Mouse (Mus musculus) B cell, adult 62 days (primary cell): ENCODE measurements around the gene Mllt1. TPM values are rescaled to one million over a fixed set of nuclear protein-coding genes. Genes with fewer than 3 reads are reported as not detected.

Source experiments
- total RNA-seq: library from RNA; stranded (reverse); gene quantifications from 4 replicates; pipeline ENCODE4 v1.2.4, GENCODE M21; 2023

Gene Mllt1
- total RNA-seq = 35.6 to 40.7 TPM (median 38.2 TPM) in 4 replicates

GRCm38 (mm10) chr17:56935363-56936131 is at the start of gene Mllt1:
Gene Mllt1 (minus strand): TSS chr17:56935415.

GRCm38 (mm10) chr17:56982013-56982412 is 46.8 kb upstream of the Mllt1 start, which contains the start of gene Acer1:
Gene Acer1 (minus strand): TSS chr17:56982126.

GRCm38 (mm10) chr17:56874936-56875651 is 60.1 kb downstream of the Mllt1 start, which contains the start of gene 1700061G19Rik:
Gene 1700061G19Rik (plus strand): TSS chr17:56875477.

GRCm38 (mm10) chr17:56874237-56874636 is 61.0 kb downstream of the Mllt1 start, which contains the start of gene Acsbg2:
Gene Acsbg2 (minus strand): TSS chr17:56874447.

Other genes starting within 250 kb of the Mllt1 start
- gene Ndufa11, start 217.6 kb downstream of the Mllt1 start, total RNA-seq = 41.0 to 65.0 TPM (median 54.5 TPM) in 4 replicates
- 12.0 to 16.4 TPM (median 13.5 TPM) in 4 replicates for gene Vmac, start 217.4 kb downstream of the Mllt1 start, total RNA-seq
- not detected in 4 replicates for gene Nrtn, start 177.9 kb downstream of the Mllt1 start, total RNA-seq
- gene Dus3l, start 170.7 kb downstream of the Mllt1 start, total RNA-seq = 73.7 to 85.2 TPM (median 78.0 TPM) in 4 replicates
- 1.0 to 1.9 TPM (median 1.1 TPM) in 4 replicates for gene Prr22, start 165.2 kb downstream of the Mllt1 start, total RNA-seq
- 10.1 to 14.5 TPM (median 11.7 TPM) in 4 replicates for gene Rfx2, start 104.4 kb downstream of the Mllt1 start, total RNA-seq
- gene Acsbg2, start 61.0 kb downstream of the Mllt1 start, total RNA-seq = not detected in 4 replicates
- 0.20 TPM in 1 of 4 replicates, not detected in the others for gene 1700061G19Rik, start 59.9 kb downstream of the Mllt1 start, total RNA-seq
- gene Acer1, start 46.7 kb upstream of the Mllt1 start, total RNA-seq = not detected in 4 replicates
- 24.2 to 35.2 TPM (median 28.4 TPM) in 4 replicates for gene Clpp, start 54.9 kb upstream of the Mllt1 start, total RNA-seq
- gene Alkbh7, start 61.9 kb upstream of the Mllt1 start, total RNA-seq = 10.0 to 14.6 TPM (median 12.5 TPM) in 4 replicates
- not detected in 4 replicates for gene Pspn, start 64.6 kb upstream of the Mllt1 start, total RNA-seq
- 59.8 to 65.3 TPM (median 63.7 TPM) in 4 replicates for gene Gtf2f1, start 75.9 kb upstream of the Mllt1 start, total RNA-seq
- gene Gm17949, start 76.1 kb upstream of the Mllt1 start, total RNA-seq = not detected in 4 replicates
- 127 to 131 TPM (median 130 TPM) in 4 replicates for gene Khsrp, start 96.1 kb upstream of the Mllt1 start, total RNA-seq
- gene Slc25a41, start 106.2 kb upstream of the Mllt1 start, total RNA-seq = not detected in 4 replicates
- gene Crb3, start 123.7 kb upstream of the Mllt1 start, total RNA-seq = 16.9 to 20.3 TPM (median 18.6 TPM) in 4 replicates
- 16.8 to 22.0 TPM (median 18.4 TPM) in 4 replicates for gene Slc25a23, start 124.4 kb upstream of the Mllt1 start, total RNA-seq
- gene Dennd1c, start 143.1 kb upstream of the Mllt1 start, total RNA-seq = 137 to 170 TPM (median 149 TPM) in 4 replicates
- 0.41 to 0.43 TPM (median 0.43 TPM) in 3 of 4 replicates, not detected in the other for gene Tubb4a, start 152.4 kb upstream of the Mllt1 start, total RNA-seq
- 0.45 to 1.2 TPM (median 0.78 TPM) in 3 of 4 replicates, not detected in the other for gene Tnfsf9, start 169.9 kb upstream of the Mllt1 start, total RNA-seq
- gene Cd70, start 214.4 kb upstream of the Mllt1 start, total RNA-seq = not detected in 4 replicates